Mouse (Mus musculus): ENCODE data around the gene Cept1.
"Not testable (repeated sequence)": the region's sequence is repeated elsewhere in the genome, so short reads cannot be mapped to it uniquely, and the experiment has no call there.

The Cept1 gene

GRCm38 (mm10) chr3:106547171-106547923 is at the start of gene Cept1, which contains the start of gene Dram2:
Gene Cept1, minus strand, starts transcription at chr3:106547802.
Gene Dram2, plus strand, starts transcription at chr3:106547798.
- DNase-seq (ENCODE audit: low read depth in 1 of 2, low spot score in 2 of 2) = peak; percentile 64 to 85

DNA sequence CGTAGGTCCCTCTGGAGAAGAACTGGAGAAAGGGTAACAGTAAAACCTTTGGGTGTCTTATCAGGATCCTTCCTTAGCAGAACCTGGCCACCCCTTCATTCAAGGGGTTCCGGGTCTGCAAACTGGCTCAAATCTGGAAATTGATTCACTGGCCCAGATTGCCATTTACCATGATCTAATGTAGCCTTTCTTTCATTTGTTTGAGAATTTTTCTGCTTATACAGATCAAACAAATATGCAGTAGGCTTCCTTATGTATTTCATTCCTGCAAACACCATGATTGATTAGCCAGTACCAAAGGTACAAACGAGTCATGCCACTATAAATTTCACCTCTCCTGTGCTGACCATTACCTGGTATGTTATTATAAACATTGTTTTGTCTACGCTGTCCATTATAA is 46.0 kb upstream of the Cept1 start:
- not testable (repeated sequence) for DNase-seq (ENCODE audit: low read depth in 1 of 2, low spot score in 2 of 2)

- DNase-seq (ENCODE audit: low read depth in 1 of 2, low spot score in 2 of 2) = no peak
Observed at GRCm38 (mm10) chr3:106579296-106579695, 31.7 kb upstream of the Cept1 start.

GRCm38 (mm10) chr3:106573191-106573590 is 25.6 kb upstream of the Cept1 start:
- no peak for DNase-seq (ENCODE audit: low read depth in 1 of 2, low spot score in 2 of 2)

DNA sequence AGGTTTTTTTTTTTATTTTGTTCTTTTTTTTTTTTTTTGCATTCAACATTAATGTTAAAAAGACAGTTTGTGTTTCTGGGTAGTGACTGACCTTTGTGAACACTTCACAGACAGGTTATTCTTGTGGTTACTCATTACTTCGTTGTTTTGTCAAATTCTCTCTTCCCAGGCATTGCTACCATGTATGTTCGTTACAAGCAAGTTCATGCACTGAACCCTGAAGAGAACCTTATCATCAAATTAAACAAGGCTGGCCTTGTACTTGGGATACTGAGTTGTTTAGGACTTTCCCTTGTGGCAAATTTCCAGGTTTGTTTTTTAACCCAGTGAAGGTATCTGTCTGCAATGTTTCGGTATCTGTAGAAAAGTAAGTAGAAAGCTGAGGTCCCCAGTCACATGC is 18.3 kb upstream of the Cept1 start:
- DNase-seq (ENCODE audit: low read depth in 1 of 2, low spot score in 2 of 2) = no peak

DNA sequence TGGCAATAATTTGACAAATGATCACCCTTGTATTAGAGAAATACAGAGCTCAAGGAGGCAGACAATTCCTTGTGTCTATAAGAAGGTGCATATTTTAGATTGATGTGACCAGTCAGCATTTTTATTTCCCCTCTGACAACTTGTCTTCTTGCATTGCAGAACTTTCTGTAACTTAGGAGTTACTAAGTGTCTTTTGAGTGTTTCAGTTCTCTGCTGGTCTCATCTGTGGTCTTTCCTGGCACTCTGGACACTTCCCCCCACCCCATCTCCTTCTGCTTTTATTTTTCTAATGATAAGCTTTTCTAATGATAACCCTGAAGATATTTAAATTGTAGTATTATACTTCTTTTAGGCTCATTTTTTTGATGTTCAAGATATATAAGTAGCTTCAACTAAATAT is 10.7 kb upstream of the Cept1 start:
- DNase-seq (ENCODE audit: low read depth in 1 of 2, low spot score in 2 of 2) = no peak

- no peak for DNase-seq (ENCODE audit: low read depth in 1 of 2, low spot score in 2 of 2)
Observed at GRCm38 (mm10) chr3:106555743-106556250, 8.2 kb upstream of the Cept1 start.

- peak in 1 of 2 experiments; percentile 21 for DNase-seq (ENCODE audit: low read depth in 1 of 2, low spot score in 2 of 2)
Observed at GRCm38 (mm10) chr3:106553411-106553810, 5.8 kb upstream of the Cept1 start.

GRCm38 (mm10) chr3:106548971-106549370 is 1.4 kb upstream of the Cept1 start:
- no peak for DNase-seq (ENCODE audit: low read depth in 1 of 2, low spot score in 2 of 2)

DNA sequence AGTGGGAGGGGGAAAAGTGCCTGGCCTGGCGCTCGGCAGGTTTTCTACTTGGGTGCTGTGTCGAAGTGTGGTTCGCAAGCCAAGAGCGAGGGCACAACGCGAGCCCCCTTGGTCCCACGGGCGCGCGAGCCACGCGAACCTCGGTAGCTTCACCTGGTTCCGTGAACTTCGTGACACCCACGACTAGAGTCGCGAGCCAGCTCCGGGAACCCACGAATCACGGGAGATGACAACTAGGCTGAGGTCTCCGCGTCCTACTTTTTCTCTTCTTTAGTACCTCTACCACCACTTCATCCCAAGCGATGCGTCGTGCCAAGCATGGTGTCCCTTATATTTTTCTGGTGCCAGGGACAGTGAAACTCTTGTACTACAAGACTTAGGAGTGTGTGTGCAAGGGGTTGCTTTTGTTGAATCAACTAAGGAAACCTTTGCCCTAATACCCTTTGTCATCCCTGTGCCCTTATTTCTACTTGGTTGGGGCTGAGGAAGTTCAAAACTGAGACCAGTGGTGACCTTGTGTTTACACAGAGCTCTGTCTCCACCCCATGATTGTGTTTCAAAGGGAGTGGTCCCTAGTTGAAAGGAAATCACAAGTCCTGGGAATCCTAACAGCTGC is 430 bp upstream of the Cept1 start:
- DNase-seq (ENCODE audit: low read depth in 1 of 2, low spot score in 2 of 2) = peak in 1 of 2 experiments; percentile 21

DNA sequence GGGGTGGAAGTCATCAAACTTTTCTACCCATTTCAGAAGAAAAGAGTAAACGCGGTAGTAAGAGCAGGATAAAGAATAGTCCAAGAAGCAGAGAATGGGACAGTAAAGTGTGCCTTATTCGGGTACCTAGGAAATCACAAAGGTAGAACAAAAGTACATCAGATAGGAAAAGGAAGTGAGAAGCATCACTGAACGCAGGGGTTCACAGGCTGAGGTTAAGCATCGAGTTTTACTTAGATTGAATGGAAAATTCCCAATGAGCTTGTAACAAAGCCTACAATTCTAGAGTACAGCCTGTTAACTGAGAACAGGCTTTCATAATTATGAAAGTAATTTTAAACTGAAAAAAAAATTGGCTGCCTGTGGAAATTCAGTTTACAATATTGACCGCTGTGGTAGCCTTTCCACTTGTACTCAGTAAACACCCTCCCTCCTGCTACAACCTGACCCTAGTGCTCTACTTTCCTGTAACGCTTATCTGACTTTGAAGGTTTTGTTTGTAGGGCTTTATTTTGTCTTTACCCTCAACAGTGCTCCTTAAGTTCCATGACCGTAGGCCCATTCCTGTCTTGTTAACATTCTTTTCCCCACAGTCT is 2.8 kb downstream of the Cept1 start:
- DNase-seq (ENCODE audit: low read depth in 1 of 2, low spot score in 2 of 2) = no peak

- no peak for DNase-seq (ENCODE audit: low read depth in 1 of 2, low spot score in 2 of 2)
Observed at GRCm38 (mm10) chr3:106533277-106533676, 14.3 kb downstream of the Cept1 start.

DNA sequence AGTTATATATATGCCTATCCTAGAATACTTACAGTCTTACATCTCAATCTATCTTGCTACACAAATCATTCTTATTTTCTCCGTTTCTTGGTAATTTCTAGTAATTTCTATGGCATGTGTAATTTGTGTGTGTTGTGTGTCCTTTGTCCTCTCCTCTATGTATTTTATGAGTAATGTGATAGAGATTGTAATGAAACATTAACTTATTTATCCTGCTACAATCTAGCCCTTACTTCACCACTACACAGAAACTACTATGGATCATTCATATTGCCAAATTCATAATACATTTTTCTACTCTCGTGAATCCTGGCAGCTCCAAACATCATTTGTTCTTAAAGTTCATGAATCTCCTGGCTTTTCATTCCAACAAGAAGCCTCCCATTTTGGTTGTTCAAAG is 19.6 kb downstream of the Cept1 start:
- DNase-seq (ENCODE audit: low read depth in 1 of 2, low spot score in 2 of 2) = no peak

GRCm38 (mm10) chr3:106526411-106526810 is 21.2 kb downstream of the Cept1 start:
- DNase-seq (ENCODE audit: low read depth in 1 of 2, low spot score in 2 of 2) = no peak

- DNase-seq (ENCODE audit: low read depth in 1 of 2, low spot score in 2 of 2) = no peak
Observed at GRCm38 (mm10) chr3:106522730-106523129, 24.9 kb downstream of the Cept1 start.

- no peak for DNase-seq (ENCODE audit: low read depth in 1 of 2, low spot score in 2 of 2)
Observed at GRCm38 (mm10) chr3:106515016-106515415, 32.6 kb downstream of the Cept1 start.

DNA sequence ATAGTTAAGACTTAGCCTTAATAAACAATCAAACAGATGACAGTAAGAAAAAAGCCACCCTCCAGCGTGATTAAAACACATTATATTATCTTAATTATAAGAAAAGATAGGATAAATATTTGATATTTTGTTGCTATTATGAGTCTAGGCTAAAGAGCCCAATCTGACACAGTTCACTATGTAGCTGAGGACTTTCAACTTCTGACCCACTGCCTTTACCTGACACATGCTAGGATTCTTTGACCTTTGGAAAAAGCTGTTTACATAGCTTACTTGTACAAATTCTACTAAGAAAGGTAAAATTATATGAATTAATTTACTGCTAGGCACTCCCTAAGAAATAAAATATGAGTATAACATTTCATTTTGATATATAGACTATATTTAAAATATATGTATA is 36.9 kb downstream of the Cept1 start:
- no peak for DNase-seq (ENCODE audit: low read depth in 1 of 2, low spot score in 2 of 2)

DNA sequence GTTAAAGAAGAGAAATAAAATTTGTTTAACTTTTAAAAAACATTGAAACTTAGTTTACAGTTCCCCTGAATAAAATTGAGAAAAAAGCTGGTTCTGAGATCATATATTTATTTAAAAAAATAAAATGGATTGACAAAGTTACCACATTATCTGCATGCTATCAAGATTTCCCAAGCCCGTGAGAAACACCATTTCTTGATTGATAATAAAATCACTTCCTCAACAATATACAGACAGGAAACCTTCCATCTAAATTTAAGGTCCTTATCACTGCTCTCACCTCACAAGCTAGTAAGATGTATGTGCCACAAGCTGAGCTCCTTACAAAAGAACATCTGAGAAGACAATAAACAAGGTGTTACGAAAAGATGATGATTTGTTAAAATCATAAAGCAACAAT is 44.7 kb downstream of the Cept1 start:
- no peak for DNase-seq (ENCODE audit: low read depth in 1 of 2, low spot score in 2 of 2)

GRCm38 (mm10) chr3:106500510-106500909 is 47.1 kb downstream of the Cept1 start:
- DNase-seq (ENCODE audit: low read depth in 1 of 2, low spot score in 2 of 2) = no peak

DNA sequence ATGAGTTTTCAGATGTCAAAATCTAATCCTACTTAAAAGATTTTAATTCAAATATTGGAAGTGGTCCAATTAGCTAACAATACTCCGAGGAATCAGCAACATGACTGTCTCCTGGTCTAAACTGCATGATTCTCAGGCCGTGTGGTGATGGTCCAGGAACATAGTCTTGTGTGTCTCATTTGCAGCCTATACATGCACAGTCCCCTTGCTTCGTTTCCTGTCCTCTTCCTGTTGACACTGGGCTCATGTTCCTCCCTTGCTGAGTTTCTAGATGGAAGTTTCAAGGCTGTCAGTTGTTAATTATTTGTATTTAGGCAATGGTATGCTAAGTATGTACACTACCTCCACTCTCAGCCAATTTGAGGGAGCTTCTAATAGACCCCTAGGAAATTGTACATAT is 50.6 kb downstream of the Cept1 start:
- no peak for DNase-seq (ENCODE audit: low read depth in 1 of 2, low spot score in 2 of 2)

DNA sequence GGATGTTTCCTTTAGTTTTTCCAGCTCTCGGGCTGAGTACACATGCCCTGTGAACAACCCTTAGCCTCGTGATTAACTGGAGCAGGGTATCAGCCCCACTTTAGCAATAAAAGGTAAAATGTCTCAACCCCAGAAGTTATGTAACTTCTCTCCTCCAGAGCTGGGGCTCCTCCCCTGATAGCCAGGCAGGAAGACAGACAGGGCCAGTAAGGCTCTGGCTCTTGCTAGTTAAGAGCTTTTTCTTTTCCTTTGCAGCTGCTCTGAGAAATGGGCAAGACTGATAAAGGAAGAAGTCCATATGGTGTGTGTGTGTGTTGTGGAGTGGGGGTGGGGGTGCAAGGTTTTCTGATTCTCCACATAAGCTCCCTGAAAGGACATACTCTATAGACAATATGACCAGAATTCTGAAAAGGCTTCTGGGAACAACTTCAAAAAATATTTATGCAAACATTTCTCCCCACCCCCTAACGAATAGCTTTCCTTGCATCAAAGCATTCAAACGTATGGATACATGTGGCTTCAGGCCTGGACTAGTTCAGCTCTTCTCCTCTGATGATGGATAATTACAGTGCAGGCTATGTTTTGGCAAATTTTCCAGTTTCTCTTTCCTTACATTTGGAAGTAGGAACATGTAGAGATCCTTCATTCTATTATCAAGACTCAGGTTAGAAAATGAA is 51.4 kb downstream of the Cept1 start:
- no peak for DNase-seq (ENCODE audit: low read depth in 1 of 2, low spot score in 2 of 2)

All from monocyte, adult 2 months (primary cell).